Mouse (Mus musculus): ENCODE measurements around the gene Pnma5.
"Not testable (repeated sequence)": the region's sequence is repeated elsewhere in the genome, so short reads cannot be mapped to it uniquely, and the experiment has no call there.

DNA sequence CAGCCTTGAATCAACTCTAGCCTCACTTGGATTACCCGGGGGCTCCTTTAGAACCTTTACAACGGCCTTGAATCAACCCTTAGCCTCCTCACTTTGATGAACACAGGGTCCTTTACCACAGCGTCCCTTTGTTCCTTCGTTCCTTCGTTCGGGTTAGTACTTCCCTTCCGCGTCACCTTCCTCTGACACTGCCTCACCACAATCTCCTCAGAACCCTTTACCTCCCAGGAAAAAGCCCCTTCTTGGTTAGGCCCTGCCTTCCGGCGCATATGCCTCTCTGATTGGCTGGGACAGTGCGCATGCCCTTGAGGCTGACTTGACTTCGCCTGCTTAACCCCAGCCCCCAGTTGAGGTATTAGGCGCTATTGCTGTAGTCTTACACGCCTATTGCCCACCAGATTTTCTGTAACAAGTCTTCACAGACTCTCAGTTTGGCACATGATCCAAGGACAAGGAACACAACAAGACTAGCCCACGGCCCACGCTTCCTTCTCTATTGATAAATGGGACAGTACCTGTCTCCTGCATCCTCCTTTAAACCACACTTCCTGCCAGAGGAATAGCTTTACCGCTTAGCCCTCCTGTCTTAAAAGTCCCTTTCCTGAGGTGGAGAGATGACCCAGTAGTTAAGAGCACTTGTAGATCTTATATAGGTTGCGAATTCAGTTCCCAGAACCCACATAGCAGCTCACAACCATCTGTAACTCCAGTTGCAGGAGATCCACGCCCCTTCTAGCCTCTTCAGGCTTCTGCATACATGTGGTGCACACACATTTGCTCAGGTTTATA lies 45.6 kb upstream of the Pnma5 start, which contains the start of gene Xlr4a:
- not testable (repeated sequence) for TF ChIP-seq HCFC1 (IDR thresholded peaks at IDR 0.05; ENCODE audit: low read depth, low read length); MEF2A (IDR thresholded peaks at IDR 0.05; ENCODE audit: extremely low read depth, insufficient replicate concordance, low read depth, low read length, poor library complexity, severe bottlenecking); EP300 (IDR thresholded peaks at IDR 0.05; ENCODE audit: low read depth in 1 of 2, low read length in 2 of 2); CTCF (IDR thresholded peaks at IDR 0.05 in 2 of 3, conservative IDR thresholded peaks at IDR 0.05 in 1 of 3; ENCODE audit: control insufficient read depth in 1 of 3, insufficient read depth in 1 of 3, low read depth in 2 of 3, low read length in 3 of 3, poor library complexity in 1 of 3, severe bottlenecking in 1 of 3); POLR2A (IDR thresholded peaks at IDR 0.05; ENCODE audit: control insufficient read depth in 1 of 2, insufficient read depth in 1 of 2, low read depth in 1 of 2, low read length in 2 of 2, poor library complexity in 1 of 2); ZNF384 (IDR thresholded peaks at IDR 0.05; ENCODE audit: low read depth, low read length); USF2 (IDR thresholded peaks at IDR 0.05; ENCODE audit: borderline replicate concordance in 1 of 2, insufficient read depth in 1 of 2, low read depth in 1 of 2, low read length in 2 of 2); POLR2AphosphoS2 (IDR thresholded peaks at IDR 0.05; ENCODE audit: low read length); GABPA (IDR thresholded peaks at IDR 0.05; ENCODE audit: low read depth, low read length)

Measured in MEL (cell line).